Mouse (Mus musculus) embryonic facial prominence, embryonic 12.5 days (tissue): ENCODE measurements around the gene Nfil3. TPM values are rescaled to one million over a fixed set of nuclear protein-coding genes. Genes with fewer than 3 reads are reported as not detected.

ENCODE experiments used
- ATAC-seq: fragments of 200-750 bp; cut with Nextera tagmentation; 2 replicates; pipeline ENCODE4 v1.8.0; 2017; ENCODE audit not compliant: insufficient number of reproducible peaks, insufficient read depth, low FRiP score, low TSS enrichment
- H3K27ac ChIP-seq: fragments of 300-500 bp; sonication (generic); 2 replicates; pipeline ENCODE4 v1.5.1; 2016; ENCODE audit warnings: mild to moderate bottlenecking
- H3K27me3 ChIP-seq: fragments of 300-500 bp; sonication (generic); 2 replicates; pipeline ENCODE4 v1.6.1; 2016; ENCODE audit warnings: mild to moderate bottlenecking, moderate library complexity
- H3K36me3 ChIP-seq: fragments of 300-500 bp; sonication (generic); 2 replicates; pipeline ENCODE4 v1.6.1; 2016; ENCODE audit warnings: mild to moderate bottlenecking
- H3K4me1 ChIP-seq: fragments of 300-500 bp; sonication (generic); 2 replicates; pipeline ENCODE4 v1.6.1; 2016
- H3K4me2 ChIP-seq: fragments of 300-500 bp; sonication (generic); replicated peaks from 2 replicates; pipeline ENCODE4 v1.6.1; 2016; ENCODE audit warnings: mild to moderate bottlenecking, moderate library complexity
- H3K4me3 ChIP-seq: fragments of 300-500 bp; sonication (generic); 2 replicates; pipeline ENCODE4 v1.5.1; 2016; ENCODE audit warnings: mild to moderate bottlenecking
- H3K9ac ChIP-seq: fragments of 300-500 bp; sonication (generic); 2 replicates; pipeline ENCODE4 v1.6.1; 2016; ENCODE audit warnings: mild to moderate bottlenecking, moderate library complexity
- H3K9me3 ChIP-seq: fragments of 300-500 bp; sonication (generic); 2 replicates; pipeline ENCODE4 v1.6.1; 2016; ENCODE audit warnings: mild to moderate bottlenecking, moderate library complexity
- WGBS: fragments of 180-500 bp; shearing (Covaris S2); methylation state at CpG from one replicate; pipeline ENCODE4 v1.1.7; 2016; 5-methylcytosine and 5-hydroxymethylcytosine counted together
- polyA plus RNA-seq: library from polyadenylated mRNA; unstranded; fragments of >200 nt; fragmentation: Nextera tagmentation; extraction: Ambion mirVana; gene quantifications from 2 replicates; pipeline ENCODE4 v1.2.1, GENCODE M21; 2016

Nfil3 gene
- polyA plus RNA-seq, 1 experiment from 2014 or later = 30.3 TPM

DNA sequence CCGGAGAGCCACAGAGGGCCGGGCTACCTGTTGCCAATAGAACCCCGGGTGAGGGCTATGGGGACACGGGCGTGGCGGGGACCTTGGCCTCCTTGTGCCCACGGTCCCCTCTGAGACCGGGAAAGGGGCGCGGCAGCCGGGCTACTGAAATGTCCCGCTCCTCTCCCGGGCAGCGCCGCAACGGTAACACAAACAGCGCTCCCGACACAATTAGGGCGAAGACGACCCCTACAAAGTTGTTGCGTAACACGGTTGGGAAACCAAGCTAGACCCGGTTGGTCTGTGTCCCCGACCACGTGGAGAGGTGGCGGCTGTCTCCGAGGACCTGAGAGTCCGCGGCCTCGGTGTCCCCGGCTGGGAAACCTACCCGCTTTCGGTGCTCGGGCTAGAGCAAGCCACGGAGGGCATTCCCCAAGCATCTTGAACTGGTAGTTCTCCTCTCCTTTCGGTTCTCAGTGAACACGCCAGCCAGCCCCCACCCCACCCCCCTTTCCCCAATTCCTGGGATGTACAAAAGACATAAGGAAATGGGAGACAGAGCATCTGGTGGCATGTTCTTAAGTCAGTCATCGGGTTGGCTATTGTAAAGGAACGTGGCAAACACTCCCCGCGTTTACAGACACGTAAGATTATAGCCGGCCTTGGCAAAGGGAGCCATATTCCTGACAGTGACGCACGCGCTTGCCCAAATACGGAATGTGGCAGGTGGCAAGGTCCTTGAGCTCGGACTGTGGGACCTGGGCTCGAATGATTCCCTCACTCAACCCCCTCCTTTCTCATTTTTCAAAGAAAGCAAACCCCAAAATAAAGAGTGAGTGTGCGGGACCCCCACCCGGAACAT, 788 bp upstream of the Nfil3 start:
- H3K4me1 ChIP-seq = peaks cover 23% of the 10 kb centered on the region
- peak overlapping the region; percentile 17; the same call in 1 of the 2 replicates for H3K27ac ChIP-seq
- no peaks in the 10 kb centered on the region for H3K36me3 ChIP-seq
- no peak for ATAC-seq
- H3K4me2 ChIP-seq = peak overlapping the region; percentile 98
- no peaks in the 10 kb centered on the region for H3K9me3 ChIP-seq
- 1% methylated on average over 51 of the region's 51 CpGs for WGBS
- H3K4me3 ChIP-seq = peak overlapping the region; percentile 85
- H3K9ac ChIP-seq = peak overlapping the region; percentile 87
- no peaks in the 10 kb centered on the region for H3K27me3 ChIP-seq

- Histone ChIP-seq H3K9ac (peak overlapping the region; percentile 87), H3K9me3 (no peaks in the 10 kb centered on the region), H3K4me1 (peaks cover 35% of the 10 kb centered on the region), H3K27ac (peak overlapping the region; percentile 93), H3K4me3 (peak overlapping the region; percentile 85), H3K4me2 (peak overlapping the region; percentile 98), H3K36me3 (no peaks in the 10 kb centered on the region), H3K27me3 (no peaks in the 10 kb centered on the region)
- ATAC-seq = peak; percentile 44
- WGBS = under 1% methylated on average over 72 of the region's 77 CpGs
Measured at GRCm38 (mm10) chr13:52980211-52980950, 492 bp downstream of the Nfil3 start.

GRCm38 (mm10) chr13:52979331-52980051, 1.4 kb downstream of the Nfil3 start:
- peaks cover 37% of the 10 kb centered on the region for H3K4me1 ChIP-seq
- ATAC-seq = no peak
- peak overlapping the region; percentile 46; the same call in 1 of the 2 replicates for H3K27ac ChIP-seq
- H3K9me3 ChIP-seq = no peaks in the 10 kb centered on the region
- H3K4me2 ChIP-seq = peak overlapping the region; percentile 98
- under 1% methylated on average over 22 of the region's 22 CpGs for WGBS
- peak overlapping the region; percentile 87 for H3K9ac ChIP-seq
- H3K27me3 ChIP-seq = no peaks in the 10 kb centered on the region
- H3K36me3 ChIP-seq = no peaks in the 10 kb centered on the region
- H3K4me3 ChIP-seq = peak overlapping the region; percentile 85

DNA sequence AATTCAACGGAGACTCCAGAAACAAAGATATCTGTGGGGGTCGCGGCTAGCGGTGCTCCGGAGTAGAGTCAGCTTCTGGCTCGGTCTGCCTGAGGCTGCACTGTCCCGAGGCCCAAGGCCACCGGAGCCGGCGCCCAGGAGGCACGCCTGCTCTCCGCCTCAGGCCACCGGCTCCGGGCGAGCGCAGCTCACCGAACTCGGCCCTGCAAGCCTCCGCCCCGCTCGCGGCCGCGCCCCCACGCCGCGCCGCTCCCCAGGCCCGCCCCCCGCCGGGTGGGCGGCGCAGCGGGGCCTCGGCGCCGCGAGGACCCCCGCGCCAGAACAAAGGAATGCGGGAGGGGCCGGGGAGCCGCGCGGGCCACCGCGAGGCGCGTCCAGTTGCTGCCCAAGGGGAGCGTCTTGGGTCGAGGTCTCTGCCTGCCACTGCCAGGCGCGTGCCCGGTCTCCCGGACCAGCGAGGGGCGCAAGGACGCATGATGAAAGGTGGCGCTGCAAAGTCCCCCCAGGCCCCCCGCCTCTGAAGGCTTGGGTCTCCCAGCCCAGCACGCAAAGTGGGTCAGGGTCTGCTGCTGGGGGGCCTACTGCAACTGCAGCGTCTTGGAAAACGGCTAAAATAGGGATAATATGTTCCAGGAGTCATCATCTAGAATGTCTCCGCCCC, 2.4 kb downstream of the Nfil3 start:
- H3K9ac ChIP-seq = peak overlapping the region; percentile 72
- H3K4me3 ChIP-seq = peak overlapping the region; percentile 58
- no peaks in the 10 kb centered on the region for H3K27me3 ChIP-seq
- ATAC-seq = peak; percentile 23; the same call in 1 of the 2 replicates
- peaks cover 37% of the 10 kb centered on the region for H3K4me1 ChIP-seq
- 1% methylated on average over 63 of the region's 64 CpGs for WGBS
- H3K27ac ChIP-seq = peak overlapping the region; percentile 79
- H3K4me2 ChIP-seq = peak overlapping the region; percentile 98
- no peaks in the 10 kb centered on the region for H3K36me3 ChIP-seq
- H3K9me3 ChIP-seq = no peaks in the 10 kb centered on the region

- Histone ChIP-seq H3K36me3 (no peaks in the 10 kb centered on the region), H3K9me3 (no peaks in the 10 kb centered on the region), H3K27me3 (no peaks in the 10 kb centered on the region), H3K4me2 (peak overlapping the region; percentile 98), H3K9ac (peak overlapping the region; percentile 72; the same call in 1 of the 2 replicates), H3K27ac (no peak overlapping the region), H3K4me3 (peak overlapping the region; percentile 58), H3K4me1 (peaks cover 37% of the 10 kb centered on the region)
- ATAC-seq = no peak
- 8% methylated on average over 4 of the region's 4 CpGs for WGBS
Measured at GRCm38 (mm10) chr13:52977757-52978156, 3.1 kb downstream of the Nfil3 start.

- Histone ChIP-seq H3K27ac (no peak overlapping the region), H3K4me1 (peaks cover 36% of the 10 kb centered on the region), H3K4me2 (peak overlapping the region; percentile 98)
Measured at GRCm38 (mm10) chr13:52977221-52977609, 3.7 kb downstream of the Nfil3 start.

GRCm38 (mm10) chr13:52976510-52977220, 4.2 kb downstream of the Nfil3 start:
- WGBS = 13% methylated on average over 16 of the region's 16 CpGs
- H3K9ac ChIP-seq = no peak overlapping the region
- no peak overlapping the region for H3K27ac ChIP-seq
- H3K4me3 ChIP-seq = no peak overlapping the region; the same call in 1 of the 2 replicates
- H3K4me2 ChIP-seq = peak overlapping the region; percentile 98
- H3K4me1 ChIP-seq = peaks cover 31% of the 10 kb centered on the region
- H3K27me3 ChIP-seq = no peaks in the 10 kb centered on the region
- no peak for ATAC-seq
- no peaks in the 10 kb centered on the region for H3K36me3 ChIP-seq
- H3K9me3 ChIP-seq = no peaks in the 10 kb centered on the region

More at GRCm38 (mm10) chr13:52977221-52977609, 3.7 kb downstream of the Nfil3 start:
- no peak for ATAC-seq
- 53% methylated on average over 9 of the region's 9 CpGs for WGBS
- H3K36me3 ChIP-seq = no peaks in the 10 kb centered on the region
- H3K9me3 ChIP-seq = no peaks in the 10 kb centered on the region
- no peak overlapping the region for H3K9ac ChIP-seq
- no peak overlapping the region for H3K4me3 ChIP-seq
- no peaks in the 10 kb centered on the region for H3K27me3 ChIP-seq

GRCm38 (mm10) chr13:52976130-52976509, 4.8 kb downstream of the Nfil3 start:
- WGBS = 9% methylated on average over 8 of the region's 8 CpGs
- H3K9ac ChIP-seq = no peak overlapping the region
- no peak overlapping the region for H3K27ac ChIP-seq
- no peaks in the 10 kb centered on the region for H3K36me3 ChIP-seq
- no peak overlapping the region; the same call in 1 of the 2 replicates for H3K4me3 ChIP-seq
- no peak for ATAC-seq
- H3K4me1 ChIP-seq = peaks cover 30% of the 10 kb centered on the region
- no peaks in the 10 kb centered on the region for H3K27me3 ChIP-seq
- H3K9me3 ChIP-seq = no peaks in the 10 kb centered on the region
- peak overlapping the region; percentile 98 for H3K4me2 ChIP-seq

GRCm38 (mm10) chr13:52974676-52975075, 6.2 kb downstream of the Nfil3 start:
- no peaks in the 10 kb centered on the region for H3K27me3 ChIP-seq
- WGBS = 75% methylated on average over 3 of the region's 3 CpGs
- no peaks in the 10 kb centered on the region for H3K36me3 ChIP-seq
- ATAC-seq = no peak
- peaks cover 30% of the 10 kb centered on the region for H3K4me1 ChIP-seq
- H3K4me2 ChIP-seq = no peak overlapping the region
- no peaks in the 10 kb centered on the region for H3K9me3 ChIP-seq
- no peak overlapping the region for H3K9ac ChIP-seq
- no peak overlapping the region for H3K27ac ChIP-seq
- H3K4me3 ChIP-seq = no peak overlapping the region

GRCm38 (mm10) chr13:52973427-52973826, 7.4 kb downstream of the Nfil3 start:
- Histone ChIP-seq H3K4me1 (peaks cover 27% of the 10 kb centered on the region), H3K9ac (no peak overlapping the region), H3K27ac (no peak overlapping the region), H3K27me3 (no peaks in the 10 kb centered on the region), H3K4me3 (no peak overlapping the region), H3K4me2 (no peak overlapping the region), H3K9me3 (no peaks in the 10 kb centered on the region), H3K36me3 (peaks cover 6% of the 10 kb centered on the region; the same call in 1 of the 2 replicates)
- ATAC-seq = no peak
- WGBS = 94% methylated on average over 10 of the region's 10 CpGs
